Mouse (Mus musculus): Measurements from ENCODE around the gene Aak1. TPM values are rescaled to one million over a fixed set of nuclear protein-coding genes. Genes with fewer than 3 reads are reported as not detected.

Gene Aak1
- polyA plus RNA-seq (2016; fragmentation: Nextera tagmentation; extraction: Ambion mirVana) = 5.8 and 9.2 TPM in 2 replicates

GRCm38 (mm10) chr6:86848915-86849644 is at the start of gene Aak1:
Aak1 (plus strand) TSS chr6:86849517.
- Histone ChIP-seq H3K27ac (peak within 1 kb of the TSS; percentile 91), H3K36me3 (no peaks in the 10 kb centered on the region; the same call in 1 of the 2 replicates), H3K27me3 (replicated peaks) (no peaks in the 10 kb centered on the region), H3K4me2 (peak within 1 kb of the TSS; percentile 89), H3K4me1 (peaks cover 49% of the 10 kb centered on the region), H3K9ac (peak within 1 kb of the TSS; percentile 93), H3K9me3 (replicated peaks) (no peaks in the 10 kb centered on the region), H3K4me3 (peak within 1 kb of the TSS; percentile 91)
- under 1% methylated on average over 60 of the region's 60 CpGs for WGBS (ENCODE audit: insufficient replicate concordance)
- peak; percentile 87 for ATAC-seq

- no peak for ATAC-seq
- Histone ChIP-seq H3K9ac (no peak overlapping the region), H3K9me3 (replicated peaks) (no peaks in the 10 kb centered on the region), H3K4me2 (no peak overlapping the region), H3K4me1 (no peaks in the 10 kb centered on the region), H3K36me3 (no peaks in the 10 kb centered on the region), H3K27me3 (replicated peaks) (peaks cover 39% of the 10 kb centered on the region), H3K27ac (no peak overlapping the region), H3K4me3 (no peak overlapping the region)
- WGBS (ENCODE audit: insufficient replicate concordance) = 71% methylated on average over 3 of the region's 3 CpGs
Observed at GRCm38 (mm10) chr6:86800467-86800866, 48.9 kb upstream of the Aak1 start.

DNA sequence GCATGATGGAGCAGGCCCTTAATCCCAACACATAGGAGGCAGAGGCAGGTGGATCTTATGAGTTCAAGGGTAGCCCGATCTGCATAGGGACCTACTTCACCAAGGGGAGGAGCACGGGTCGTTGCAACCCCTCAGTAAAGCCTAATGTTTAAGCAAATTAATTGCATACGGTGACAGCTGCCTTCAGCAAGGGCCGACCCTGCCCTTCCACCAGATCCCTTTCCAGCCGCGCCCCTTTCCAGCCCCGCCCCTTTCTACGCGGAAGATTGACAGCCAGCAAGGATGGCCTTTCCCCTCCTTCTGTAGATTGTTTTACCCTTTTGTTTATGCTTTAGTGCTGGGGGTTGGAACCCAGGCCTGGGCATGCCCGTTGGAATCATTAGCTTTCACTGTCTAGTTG is 47.9 kb upstream of the Aak1 start:
- H3K27me3 ChIP-seq (replicated peaks) = peaks cover 31% of the 10 kb centered on the region
- no peak overlapping the region for H3K4me2 ChIP-seq
- no peak overlapping the region for H3K4me3 ChIP-seq
- H3K9ac ChIP-seq = no peak overlapping the region
- H3K9me3 ChIP-seq (replicated peaks) = no peaks in the 10 kb centered on the region
- no peaks in the 10 kb centered on the region for H3K4me1 ChIP-seq
- no peaks in the 10 kb centered on the region for H3K36me3 ChIP-seq
- ATAC-seq = no peak
- H3K27ac ChIP-seq = no peak overlapping the region
- WGBS (ENCODE audit: insufficient replicate concordance) = 30% methylated on average over 11 of the region's 11 CpGs

DNA sequence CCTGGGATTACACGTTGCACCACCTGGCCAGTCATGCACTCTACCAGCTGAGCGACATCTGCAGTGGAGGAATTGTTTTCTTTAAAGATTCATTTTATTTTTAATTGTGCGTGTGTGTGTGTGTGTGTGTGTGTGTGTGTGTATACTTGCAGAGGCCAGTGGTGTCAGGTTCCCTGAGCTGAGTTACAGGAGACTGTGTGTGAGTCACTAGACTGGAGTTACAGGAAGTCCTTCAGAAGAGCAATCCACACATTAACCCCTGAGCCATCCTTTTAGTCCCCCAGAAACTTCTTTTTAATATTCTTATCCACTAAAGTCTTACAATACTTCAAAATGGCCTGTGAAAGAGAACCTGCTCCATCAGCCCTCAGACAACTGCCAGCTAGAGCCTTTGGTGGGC is 44.7 kb upstream of the Aak1 start:
- H3K9ac ChIP-seq = no peak overlapping the region
- H3K27ac ChIP-seq = no peak overlapping the region
- 69% methylated on average over 3 of the region's 3 CpGs for WGBS (ENCODE audit: insufficient replicate concordance)
- H3K36me3 ChIP-seq = no peaks in the 10 kb centered on the region
- no peaks in the 10 kb centered on the region for H3K9me3 ChIP-seq (replicated peaks)
- no peaks in the 10 kb centered on the region for H3K4me1 ChIP-seq
- H3K4me2 ChIP-seq = no peak overlapping the region
- no peak for ATAC-seq
- H3K4me3 ChIP-seq = no peak overlapping the region
- peaks cover 14% of the 10 kb centered on the region; the same call in 1 of the 2 replicates for H3K27me3 ChIP-seq (replicated peaks)

GRCm38 (mm10) chr6:86806455-86807086 is 42.7 kb upstream of the Aak1 start:
- Histone ChIP-seq H3K4me2 (no peak overlapping the region), H3K4me1 (no peaks in the 10 kb centered on the region), H3K36me3 (no peaks in the 10 kb centered on the region), H3K9me3 (replicated peaks) (no peaks in the 10 kb centered on the region), H3K9ac (no peak overlapping the region), H3K27ac (no peak overlapping the region), H3K27me3 (replicated peaks) (peaks cover 12% of the 10 kb centered on the region; the same call in 1 of the 2 replicates), H3K4me3 (no peak overlapping the region)
- peak; percentile 46; the same call in 1 of the 2 replicates for ATAC-seq
- 4% methylated on average over 5 of the region's 5 CpGs for WGBS (ENCODE audit: insufficient replicate concordance)

GRCm38 (mm10) chr6:86812919-86813318 is 36.4 kb upstream of the Aak1 start:
- no peak for ATAC-seq

GRCm38 (mm10) chr6:86813341-86813740 is 36.0 kb upstream of the Aak1 start:
- H3K4me2 ChIP-seq = no peak overlapping the region
- H3K9ac ChIP-seq = no peak overlapping the region
- H3K9me3 ChIP-seq (replicated peaks) = no peaks in the 10 kb centered on the region
- 26% methylated on average over 3 of the region's 3 CpGs for WGBS (ENCODE audit: insufficient replicate concordance)
- peaks cover 6% of the 10 kb centered on the region; the same call in 1 of the 2 replicates for H3K27me3 ChIP-seq (replicated peaks)
- H3K4me1 ChIP-seq = peaks cover 11% of the 10 kb centered on the region
- ATAC-seq = no peak
- no peak overlapping the region for H3K27ac ChIP-seq
- no peaks in the 10 kb centered on the region for H3K36me3 ChIP-seq
- H3K4me3 ChIP-seq = no peak overlapping the region

More at GRCm38 (mm10) chr6:86812919-86813318, 36.4 kb upstream of the Aak1 start:
- H3K27me3 ChIP-seq (replicated peaks) = peaks cover 10% of the 10 kb centered on the region; the same call in 1 of the 2 replicates
- no peak overlapping the region for H3K27ac ChIP-seq
- peaks cover 11% of the 10 kb centered on the region for H3K4me1 ChIP-seq
- H3K4me3 ChIP-seq = no peak overlapping the region
- WGBS (ENCODE audit: insufficient replicate concordance) = 30% methylated on average over 4 of the region's 4 CpGs
- H3K9me3 ChIP-seq (replicated peaks) = no peaks in the 10 kb centered on the region
- no peaks in the 10 kb centered on the region for H3K36me3 ChIP-seq
- no peak overlapping the region for H3K4me2 ChIP-seq
- H3K9ac ChIP-seq = no peak overlapping the region

DNA sequence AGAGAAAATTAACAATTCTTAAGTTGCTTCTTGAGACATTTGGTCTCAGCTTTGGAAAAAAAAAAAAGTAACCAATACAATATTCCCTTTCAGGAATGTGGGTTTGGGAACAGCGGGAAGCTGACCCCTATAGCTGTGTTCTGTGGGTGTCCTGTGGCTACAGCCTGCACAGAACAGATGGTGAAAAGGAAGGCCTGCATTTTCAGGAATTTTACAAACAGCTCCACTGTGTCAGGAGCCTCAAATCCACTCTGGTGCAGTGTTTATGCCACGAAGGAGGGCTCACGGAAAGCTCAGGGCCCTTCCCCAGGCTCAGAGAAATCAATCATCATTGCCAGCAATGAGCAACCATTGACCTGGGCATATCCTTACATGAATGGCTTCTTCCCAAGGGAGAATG is 34.4 kb upstream of the Aak1 start:
- H3K4me3 ChIP-seq = no peak overlapping the region
- WGBS (ENCODE audit: insufficient replicate concordance) = 77% methylated on average over 3 of the region's 3 CpGs
- H3K27ac ChIP-seq = no peak overlapping the region
- ATAC-seq = no peak
- H3K4me2 ChIP-seq = no peak overlapping the region
- H3K27me3 ChIP-seq (replicated peaks) = peaks cover 1% of the 10 kb centered on the region; the same call in 1 of the 2 replicates
- H3K4me1 ChIP-seq = peaks cover 11% of the 10 kb centered on the region
- H3K9ac ChIP-seq = no peak overlapping the region
- H3K36me3 ChIP-seq = no peaks in the 10 kb centered on the region
- H3K9me3 ChIP-seq (replicated peaks) = no peaks in the 10 kb centered on the region

DNA sequence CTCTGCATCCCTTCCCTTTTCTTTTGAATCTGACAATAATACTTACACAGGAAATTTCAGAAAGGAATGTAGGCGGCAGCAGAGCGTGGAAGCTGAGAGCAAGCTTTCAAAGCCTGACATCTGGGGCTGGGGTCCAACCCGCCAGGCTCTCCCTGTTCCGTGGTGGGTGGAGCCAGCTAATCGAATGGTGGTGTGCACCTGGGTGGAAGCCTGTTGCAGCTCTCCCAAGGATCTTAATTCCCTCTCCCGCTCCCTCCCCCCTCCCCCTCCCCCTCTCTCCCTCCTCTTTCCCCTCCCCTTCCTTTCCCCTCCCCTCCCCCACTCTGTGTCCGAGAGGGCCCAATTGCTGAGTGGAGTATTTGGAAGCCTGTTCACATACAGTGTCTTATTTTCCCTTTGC is 33.9 kb upstream of the Aak1 start:
- Histone ChIP-seq H3K9me3 (replicated peaks) (no peaks in the 10 kb centered on the region), H3K27me3 (replicated peaks) (peaks cover 3% of the 10 kb centered on the region; the same call in 1 of the 2 replicates), H3K27ac (no peak overlapping the region), H3K9ac (no peak overlapping the region), H3K4me3 (no peak overlapping the region), H3K4me1 (peaks cover 11% of the 10 kb centered on the region), H3K36me3 (no peaks in the 10 kb centered on the region), H3K4me2 (0 out of 2 replicates have a peak overlapping the region, but pooled peaks have one; percentile 15)
- ATAC-seq = no peak
- 32% methylated on average over 7 of the region's 7 CpGs for WGBS (ENCODE audit: insufficient replicate concordance)

DNA sequence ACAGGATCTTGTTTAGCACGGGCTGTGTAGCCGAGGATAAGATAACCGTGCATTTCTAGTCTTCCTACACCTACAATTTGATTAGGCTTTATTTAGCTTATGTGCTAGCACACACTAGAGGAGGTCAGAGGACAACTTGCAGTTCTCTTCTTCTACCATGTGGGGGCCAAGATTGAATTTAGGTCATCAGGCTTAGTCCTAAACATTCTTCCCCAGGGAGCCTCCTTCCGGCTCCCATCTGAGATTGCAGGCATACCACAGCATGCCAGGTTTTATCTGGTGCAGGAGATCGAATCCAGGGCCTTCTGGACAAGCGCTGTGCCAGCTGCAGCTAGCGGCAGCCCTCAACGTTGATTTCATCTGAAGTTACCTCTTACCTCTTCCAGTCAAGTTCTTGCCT is 32.7 kb upstream of the Aak1 start:
- Histone ChIP-seq H3K9ac (no peak overlapping the region), H3K4me1 (peaks cover 11% of the 10 kb centered on the region), H3K9me3 (replicated peaks) (no peaks in the 10 kb centered on the region), H3K4me2 (no peak overlapping the region), H3K36me3 (no peaks in the 10 kb centered on the region), H3K27ac (no peak overlapping the region), H3K27me3 (replicated peaks) (peaks cover 5% of the 10 kb centered on the region), H3K4me3 (no peak overlapping the region)
- ATAC-seq = no peak
- 10% methylated on average over 8 of the region's 8 CpGs for WGBS (ENCODE audit: insufficient replicate concordance)

GRCm38 (mm10) chr6:86818914-86819313 is 30.4 kb upstream of the Aak1 start:
- WGBS (ENCODE audit: insufficient replicate concordance) = 68% methylated on average over 4 of the region's 4 CpGs
- no peak overlapping the region for H3K27ac ChIP-seq
- H3K9ac ChIP-seq = no peak overlapping the region
- no peaks in the 10 kb centered on the region for H3K9me3 ChIP-seq (replicated peaks)
- H3K4me1 ChIP-seq = peaks cover 18% of the 10 kb centered on the region
- H3K4me2 ChIP-seq = no peak overlapping the region
- no peaks in the 10 kb centered on the region for H3K36me3 ChIP-seq
- H3K4me3 ChIP-seq = no peak overlapping the region
- no peak for ATAC-seq
- H3K27me3 ChIP-seq (replicated peaks) = peaks cover 26% of the 10 kb centered on the region

- H3K27me3 ChIP-seq (replicated peaks) = peaks cover 28% of the 10 kb centered on the region
- peaks cover 18% of the 10 kb centered on the region for H3K4me1 ChIP-seq
- H3K9ac ChIP-seq = no peak overlapping the region
- H3K4me3 ChIP-seq = no peak overlapping the region
- no peak overlapping the region for H3K27ac ChIP-seq
- whole genome bisulfite sequencing (ENCODE audit: insufficient replicate concordance) = 68% methylated on average over 5 of the region's 5 CpGs
- ATAC-seq = no peak
- no peak overlapping the region for H3K4me2 ChIP-seq
- no peaks in the 10 kb centered on the region for H3K9me3 ChIP-seq (replicated peaks)
- no peaks in the 10 kb centered on the region for H3K36me3 ChIP-seq
Observed at GRCm38 (mm10) chr6:86819926-86820325, 29.4 kb upstream of the Aak1 start.

All from liver, embryonic 12.5 days (tissue).